Mouse (Mus musculus): Measurements from ENCODE around the gene Gm10260.
A peak's percentile ranks its signal among the peaks of the same experiment; 100 is the strongest.

Gm10260 gene

GRCm38 (mm10) chr13:97768046-97768682 is 7.7 kb upstream of the Gm10260 start:
- DNase-seq = no peak

GRCm38 (mm10) chr13:97766600-97766999 is 6.2 kb upstream of the Gm10260 start:
- DNase-seq = no peak

- no peak for DNase-seq
Measured at GRCm38 (mm10) chr13:97765913-97766312, 5.5 kb upstream of the Gm10260 start.

- no peak for DNase-seq
Measured at GRCm38 (mm10) chr13:97764067-97764466, 3.6 kb upstream of the Gm10260 start.

- peak; percentile 28 to 53 for DNase-seq
Measured at GRCm38 (mm10) chr13:97763436-97763835, 3.0 kb upstream of the Gm10260 start.

- DNase-seq = no peak
Measured at GRCm38 (mm10) chr13:97762121-97762520, 1.7 kb upstream of the Gm10260 start.

- peak; percentile 6 to 34 for DNase-seq
Measured at GRCm38 (mm10) chr13:97757033-97757432, 3.4 kb downstream of the Gm10260 start.

GRCm38 (mm10) chr13:97756091-97756490 is 4.3 kb downstream of the Gm10260 start:
- DNase-seq = no peak

- DNase-seq = peak in 1 of 2 experiments; percentile 16
Measured at GRCm38 (mm10) chr13:97750851-97751381, 9.5 kb downstream of the Gm10260 start.

GRCm38 (mm10) chr13:97747037-97747860 is 13.2 kb downstream of the Gm10260 start:
- DNase-seq = no peak

GRCm38 (mm10) chr13:97744669-97745068 is 15.8 kb downstream of the Gm10260 start:
- no peak for DNase-seq

- no peak for DNase-seq
Measured at GRCm38 (mm10) chr13:97744036-97744435, 16.4 kb downstream of the Gm10260 start.

GRCm38 (mm10) chr13:97743229-97743988 is 17.0 kb downstream of the Gm10260 start:
- DNase-seq = no peak

- DNase-seq = no peak
Measured at GRCm38 (mm10) chr13:97735931-97736330, 24.5 kb downstream of the Gm10260 start.

GRCm38 (mm10) chr13:97734760-97735159 is 25.7 kb downstream of the Gm10260 start:
- DNase-seq = no peak

- DNase-seq = no peak
Measured at GRCm38 (mm10) chr13:97725160-97725825, 35.1 kb downstream of the Gm10260 start.

- DNase-seq = no peak
Measured at GRCm38 (mm10) chr13:97724551-97724950, 35.9 kb downstream of the Gm10260 start.

- no peak for DNase-seq
Measured at GRCm38 (mm10) chr13:97712506-97713275, 47.7 kb downstream of the Gm10260 start.

GRCm38 (mm10) chr13:97711510-97711909 is 48.9 kb downstream of the Gm10260 start:
- no peak for DNase-seq

All from kidney, postnatal 36 days (tissue).